Mouse (Mus musculus) kidney, postnatal 10 days (tissue): ENCODE data around the gene Hist1h4c.

Experiments
- DNase-seq: peaks from one replicate; pipeline ENCODE4 v3.0.0; 2021; ENCODE audit warnings: mixed read lengths

The Hist1h4c gene

GRCm38 (mm10) chr13:23698300-23698693 lies at the start of gene Hist1h4c:
Gene Hist1h4c, minus strand, starts transcription at chr13:23698454.
- peak; percentile 98 for DNase-seq

GRCm38 (mm10) chr13:23747892-23748288 lies 49.6 kb upstream of the Hist1h4c start:
- DNase-seq, result no peak

DNA sequence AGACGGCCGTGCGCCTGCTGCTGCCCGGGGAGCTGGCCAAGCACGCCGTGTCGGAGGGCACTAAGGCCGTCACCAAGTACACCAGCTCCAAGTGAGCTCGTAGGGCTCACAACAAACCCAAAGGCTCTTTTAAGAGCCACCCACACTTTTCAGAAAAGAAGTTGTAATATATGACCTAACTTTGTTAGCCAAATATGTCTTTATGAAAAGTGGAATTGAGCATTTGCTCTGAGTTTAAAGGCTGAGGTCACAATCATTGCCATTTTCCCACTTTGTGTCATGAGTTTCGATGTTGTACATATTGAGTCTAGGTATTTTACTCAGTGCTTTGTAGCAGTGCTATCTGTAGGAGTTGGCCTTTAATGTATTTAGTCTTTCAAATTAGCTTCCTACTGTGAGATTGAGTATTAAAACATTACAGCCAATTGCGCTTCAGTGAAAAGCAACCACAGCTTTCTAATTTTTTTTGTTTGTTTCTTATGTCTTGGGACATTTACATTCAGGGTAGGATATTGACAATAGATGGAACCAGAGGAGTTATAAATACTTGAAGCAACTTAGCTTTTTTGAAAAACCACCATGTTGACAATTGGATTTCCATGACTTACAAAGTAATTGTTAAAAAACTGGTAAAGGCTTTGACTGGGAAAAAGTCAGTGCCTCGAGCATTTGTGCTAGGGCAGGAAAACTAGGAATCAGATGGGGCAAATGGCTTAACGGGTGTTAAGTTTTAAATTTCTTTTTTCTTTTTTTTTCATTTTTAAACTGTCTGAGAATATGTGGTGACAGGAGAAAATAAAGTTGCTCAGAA lies 49.0 kb upstream of the Hist1h4c start:
- no peak for DNase-seq

- DNase-seq, result peak; percentile 70
Measured at GRCm38 (mm10) chr13:23746201-23747080, 48.2 kb upstream of the Hist1h4c start, which contains the start of gene Hist1h2bb. Gene Hist1h2bb, plus strand, starts transcription at chr13:23746734.

DNA sequence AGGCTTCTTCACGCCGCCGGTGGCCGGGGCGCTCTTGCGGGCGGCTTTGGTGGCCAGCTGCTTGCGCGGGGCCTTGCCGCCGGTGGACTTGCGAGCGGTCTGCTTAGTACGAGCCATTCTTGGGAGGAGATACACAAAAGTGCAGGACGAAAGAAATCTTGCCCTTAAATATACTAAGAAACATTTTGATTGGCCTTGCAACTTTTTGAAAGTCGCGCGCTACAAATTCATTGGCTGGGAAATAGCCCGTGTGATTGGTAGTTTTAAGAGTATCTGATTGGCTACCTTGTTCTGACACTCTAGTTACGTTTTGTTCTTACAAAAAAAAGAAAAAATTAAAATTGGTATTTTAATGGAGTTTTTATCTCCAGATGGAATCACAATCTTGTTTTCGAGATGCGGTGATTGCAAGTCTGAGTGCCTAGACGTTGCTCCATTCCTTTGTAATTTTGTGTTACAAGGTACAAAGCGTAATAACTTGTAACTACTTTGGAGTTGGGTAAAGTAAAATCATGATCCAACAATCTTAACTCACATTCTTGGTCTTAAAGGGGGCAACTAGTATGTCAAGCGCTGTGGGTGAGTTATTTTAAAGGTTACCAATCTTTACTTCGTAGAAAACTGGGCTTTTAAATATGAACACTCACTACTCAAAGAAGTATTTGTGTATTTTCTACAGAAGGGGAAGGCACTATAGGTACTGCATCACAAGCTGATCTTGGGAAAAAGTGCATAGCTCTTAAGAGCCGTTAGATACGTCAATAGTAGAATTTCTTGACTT lies 47.3 kb upstream of the Hist1h4c start, which contains the start of gene Hist1h3c:
Hist1h3c (minus strand) TSS at position 222 of the 781 bp plus-strand sequence.
- DNase-seq, result peak; percentile 92

GRCm38 (mm10) chr13:23744421-23745380 lies 46.4 kb upstream of the Hist1h4c start:
- DNase-seq, result no peak

DNA sequence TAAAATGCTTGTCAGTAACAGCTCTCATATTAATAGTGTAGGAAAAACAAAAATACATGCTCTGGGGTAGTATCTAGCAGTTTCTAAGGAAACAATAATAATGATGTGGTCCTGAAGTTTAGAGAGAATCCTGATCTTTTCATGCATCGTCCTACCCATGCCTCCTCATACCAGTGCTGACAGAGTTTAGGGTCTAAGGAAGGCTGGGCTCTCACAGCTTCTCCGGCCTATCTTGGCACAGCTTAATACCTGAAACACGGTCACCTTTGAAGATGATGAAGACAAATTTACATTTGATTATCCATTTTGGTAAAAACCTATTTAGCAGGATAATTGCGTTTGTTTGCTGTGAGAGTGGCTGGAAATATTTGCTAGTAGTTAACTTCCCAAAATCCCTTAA lies 45.7 kb upstream of the Hist1h4c start:
- no peak for DNase-seq

GRCm38 (mm10) chr13:23743215-23743614 lies 45.0 kb upstream of the Hist1h4c start:
- DNase-seq, result no peak

GRCm38 (mm10) chr13:23742007-23742406 lies 43.8 kb upstream of the Hist1h4c start:
- DNase-seq, result no peak

DNA sequence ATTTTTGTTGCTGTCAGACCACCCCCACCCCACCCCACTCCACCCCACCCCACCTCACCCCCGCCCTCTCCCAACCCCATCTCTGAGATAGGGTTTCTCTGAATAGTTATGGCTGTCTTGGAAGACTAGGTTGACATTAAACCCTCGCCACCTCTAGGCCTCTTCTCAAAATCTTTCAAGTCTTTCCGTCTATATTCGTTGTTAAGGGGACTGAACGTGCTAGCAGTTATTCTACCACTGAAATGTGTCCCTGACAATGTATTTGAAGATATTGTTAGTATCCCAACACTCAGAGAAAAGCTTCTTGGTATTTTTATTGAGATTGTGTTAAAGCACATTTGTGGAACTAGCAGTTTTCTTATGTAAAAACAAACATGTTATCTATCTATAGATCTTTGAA lies 42.7 kb upstream of the Hist1h4c start:
- no peak for DNase-seq

DNA sequence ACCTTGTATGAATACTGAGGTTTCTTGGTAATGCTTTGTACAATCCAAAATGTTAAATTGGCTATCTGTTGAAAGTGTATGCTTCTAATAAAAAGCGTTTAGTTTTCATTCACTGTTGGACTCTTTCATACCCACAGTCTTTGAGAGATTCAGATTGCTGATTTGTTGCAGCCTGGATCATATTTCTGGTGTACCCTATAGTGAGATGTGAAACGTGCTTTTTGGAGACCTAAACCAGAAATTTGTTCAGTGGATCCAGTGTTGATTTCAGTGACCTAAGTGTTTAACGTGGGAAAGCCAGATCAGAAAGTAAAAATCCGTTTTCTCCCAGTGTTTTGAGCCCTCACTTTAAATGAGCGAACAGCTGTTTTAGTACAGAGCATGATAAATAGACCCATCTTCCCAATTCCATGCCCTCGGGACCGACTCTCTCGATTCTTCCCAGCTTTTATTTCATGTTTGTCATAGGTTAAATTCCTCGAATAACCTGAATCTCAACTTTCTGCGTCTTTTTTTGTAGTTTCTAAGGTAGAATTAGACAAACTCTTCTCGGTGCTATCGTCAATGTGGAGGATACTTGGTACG lies 42.1 kb upstream of the Hist1h4c start:
- no peak for DNase-seq

DNA sequence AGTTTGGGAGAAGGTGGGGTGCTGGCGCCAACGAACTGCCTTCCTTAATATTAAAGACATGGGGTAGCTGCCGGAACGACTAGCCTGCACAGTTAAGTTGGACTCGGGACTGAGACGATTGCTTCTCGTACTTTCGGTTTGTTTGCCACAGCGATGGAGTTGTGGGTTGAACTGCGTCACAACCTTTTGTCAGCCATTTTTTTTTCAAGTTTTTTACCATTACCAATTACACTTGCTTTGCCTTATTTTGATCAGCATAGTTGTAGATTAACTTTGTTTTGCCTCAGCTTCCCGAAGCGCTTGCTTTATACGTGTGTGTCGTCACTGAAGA lies 41.6 kb upstream of the Hist1h4c start:
- no peak for DNase-seq

DNA sequence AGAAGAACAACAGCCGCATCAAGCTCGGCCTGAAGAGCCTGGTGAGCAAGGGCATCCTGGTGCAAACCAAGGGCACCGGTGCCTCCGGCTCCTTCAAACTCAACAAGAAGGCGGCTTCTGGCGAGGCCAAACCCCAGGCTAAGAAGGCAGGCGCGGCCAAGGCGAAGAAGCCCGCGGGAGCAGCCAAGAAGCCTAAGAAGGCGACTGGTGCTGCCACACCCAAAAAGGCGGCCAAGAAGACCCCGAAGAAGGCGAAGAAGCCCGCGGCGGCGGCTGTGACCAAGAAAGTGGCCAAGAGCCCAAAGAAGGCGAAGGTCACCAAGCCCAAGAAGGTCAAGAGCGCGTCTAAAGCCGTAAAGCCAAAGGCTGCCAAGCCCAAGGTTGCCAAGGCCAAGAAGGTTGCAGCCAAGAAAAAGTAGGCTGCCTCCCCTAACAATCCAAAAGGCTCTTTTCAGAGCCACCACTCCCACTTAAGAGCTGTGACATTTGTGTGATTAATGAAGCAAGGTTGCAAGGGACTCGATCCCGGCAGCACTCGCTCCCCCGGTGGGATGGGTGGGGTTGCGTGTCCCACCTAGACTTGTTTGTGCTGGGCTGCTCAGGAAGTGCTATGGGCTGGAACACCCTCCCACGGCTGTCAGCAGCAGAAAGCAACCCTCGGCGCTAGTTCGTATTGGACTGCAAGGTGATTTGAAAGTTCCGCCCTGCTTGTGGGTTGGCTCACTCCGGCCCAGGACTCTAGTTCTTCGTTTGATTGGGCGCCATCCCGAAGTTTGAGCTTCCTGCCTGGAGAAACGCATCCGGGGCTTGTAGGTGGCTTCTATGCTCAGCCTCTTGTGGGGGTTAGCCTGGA lies 41.0 kb upstream of the Hist1h4c start:
- peak; percentile 95 for DNase-seq

DNA sequence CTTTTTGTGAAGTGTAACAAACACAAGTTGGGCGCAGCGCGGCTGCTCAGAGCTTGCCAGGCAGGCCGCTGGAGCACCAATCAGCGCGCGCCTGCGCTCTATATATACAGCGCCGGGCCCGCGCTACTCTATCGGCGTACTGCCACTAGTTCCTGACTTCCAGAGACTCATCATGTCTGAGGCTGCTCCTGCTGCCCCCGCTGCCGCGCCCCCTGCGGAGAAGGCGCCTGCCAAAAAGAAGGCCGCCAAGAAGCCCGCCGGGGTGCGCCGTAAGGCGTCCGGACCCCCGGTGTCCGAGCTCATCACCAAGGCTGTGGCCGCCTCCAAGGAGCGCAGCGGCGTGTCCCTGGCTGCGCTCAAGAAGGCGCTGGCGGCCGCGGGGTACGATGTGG lies 40.4 kb upstream of the Hist1h4c start, which contains the start of gene Hist1h1c:
Hist1h1c (plus strand) TSS at position 132 of the 392 bp plus-strand sequence.
- peak; percentile 93 for DNase-seq

- peak; percentile 44 for DNase-seq
Measured at GRCm38 (mm10) chr13:23738041-23738440, 39.8 kb upstream of the Hist1h4c start.

GRCm38 (mm10) chr13:23737091-23737490 lies 38.8 kb upstream of the Hist1h4c start:
- no peak for DNase-seq

- peak; percentile 43 for DNase-seq
Measured at GRCm38 (mm10) chr13:23732156-23732804, 34.0 kb upstream of the Hist1h4c start.

- DNase-seq, result peak; percentile 59
Measured at GRCm38 (mm10) chr13:23730479-23730878, 32.2 kb upstream of the Hist1h4c start.

GRCm38 (mm10) chr13:23729706-23730105 lies 31.5 kb upstream of the Hist1h4c start:
- DNase-seq, result no peak

GRCm38 (mm10) chr13:23729192-23729525 lies 30.9 kb upstream of the Hist1h4c start:
- DNase-seq, result peak; percentile 2
